Mouse (Mus musculus) left cerebral cortex, adult 9 months (tissue): ENCODE measurements around the gene Slc22a21.
"Not testable (repeated sequence)": the region's sequence is repeated elsewhere in the genome, so short reads cannot be mapped to it uniquely, and the experiment has no call there.

Experiments used
- DNase-seq, 2 experiments: peaks; one replicate each; pipeline ENCODE4 v3.0.0; 2022; ENCODE audit warnings: low spot score in 2 of 2

The Slc22a21 gene

GRCm38 (mm10) chr11:53979788-53980621 lies at the start of gene Slc22a21:
Gene Slc22a21, minus strand, starts transcription at chr11:53980332.
- DNase-seq: peak in 1 of 2 experiments; percentile 35

GRCm38 (mm10) chr11:54028997-54029396 lies 48.9 kb upstream of the Slc22a21 start:
- DNase-seq: no peak

GRCm38 (mm10) chr11:54028044-54028951 lies 48.2 kb upstream of the Slc22a21 start, which contains the start of gene Slc22a4:
Gene Slc22a4, minus strand, starts transcription at chr11:54028090.
- DNase-seq: peak in 1 of 2 experiments; percentile 61

- no peak for DNase-seq
These were observed 47.3 kb upstream of the Slc22a21 start for GRCm38 (mm10) chr11:54027131-54028043.

DNA sequence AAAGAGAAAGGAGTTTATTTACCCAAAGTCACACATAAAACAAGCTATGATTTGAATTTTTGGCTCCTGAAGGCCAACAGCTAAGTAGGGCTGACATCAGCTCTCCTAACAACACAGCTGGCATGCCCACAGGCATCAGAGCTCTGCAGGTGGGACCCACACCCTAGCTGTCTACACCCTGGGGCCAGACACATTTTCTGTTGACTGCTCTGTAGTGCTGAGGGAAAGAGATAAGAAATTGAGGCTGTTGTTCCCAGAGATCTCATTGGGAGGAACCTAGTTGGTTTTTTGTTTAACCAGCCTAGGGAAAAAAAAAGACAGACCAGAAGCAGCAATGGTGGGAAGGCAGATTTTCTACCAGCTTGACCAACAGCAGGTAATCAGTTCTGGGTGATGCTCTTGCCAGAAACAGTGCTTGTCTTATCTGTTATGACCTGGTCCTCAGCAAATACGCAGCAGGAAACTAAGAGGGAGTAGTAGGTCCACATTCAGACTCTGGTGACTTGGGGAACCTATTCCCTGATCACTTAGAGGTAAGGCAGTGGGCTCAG lies 46.4 kb upstream of the Slc22a21 start:
- no peak for DNase-seq

GRCm38 (mm10) chr11:54021396-54022093 lies 41.4 kb upstream of the Slc22a21 start:
- no peak for DNase-seq

DNA sequence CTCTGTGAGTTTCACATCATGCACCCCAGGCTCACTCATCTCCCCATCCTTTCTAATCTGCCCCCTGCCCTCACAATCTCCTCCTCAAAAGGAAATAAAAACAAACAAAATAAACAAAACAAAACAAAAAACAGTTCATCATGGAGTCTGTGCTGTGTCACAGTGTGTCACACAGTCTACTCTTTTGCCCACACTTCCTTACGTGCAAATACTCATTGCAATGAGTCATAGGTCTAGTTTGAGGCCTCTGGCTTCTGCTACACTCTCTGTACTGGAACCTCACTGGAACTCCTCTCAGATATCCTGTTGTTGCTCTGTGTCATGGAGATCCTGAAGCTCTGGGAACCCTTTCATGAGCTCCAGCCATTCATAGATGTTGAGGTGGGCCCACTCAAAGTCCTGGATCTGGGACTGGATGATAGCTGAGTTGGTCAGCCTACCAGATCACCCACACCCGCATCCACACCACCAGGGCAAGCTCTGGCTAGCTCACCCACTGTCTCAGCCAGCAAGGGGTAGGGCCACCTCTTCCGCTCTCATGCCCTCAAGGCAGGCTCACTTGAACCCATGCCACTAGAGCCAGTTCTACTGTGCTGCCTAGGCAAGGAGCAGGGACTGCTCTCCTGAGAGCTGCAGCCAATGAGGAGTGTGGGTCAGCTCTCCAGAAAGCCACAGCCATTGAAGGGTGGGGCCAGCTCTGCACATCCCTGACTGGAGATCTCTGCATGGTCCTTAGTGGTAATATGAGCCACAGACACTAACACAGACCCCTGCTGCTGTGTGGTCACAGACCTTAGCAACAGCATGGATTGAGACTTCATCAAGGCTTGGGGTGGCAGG lies 39.0 kb upstream of the Slc22a21 start:
- DNase-seq: no peak

DNA sequence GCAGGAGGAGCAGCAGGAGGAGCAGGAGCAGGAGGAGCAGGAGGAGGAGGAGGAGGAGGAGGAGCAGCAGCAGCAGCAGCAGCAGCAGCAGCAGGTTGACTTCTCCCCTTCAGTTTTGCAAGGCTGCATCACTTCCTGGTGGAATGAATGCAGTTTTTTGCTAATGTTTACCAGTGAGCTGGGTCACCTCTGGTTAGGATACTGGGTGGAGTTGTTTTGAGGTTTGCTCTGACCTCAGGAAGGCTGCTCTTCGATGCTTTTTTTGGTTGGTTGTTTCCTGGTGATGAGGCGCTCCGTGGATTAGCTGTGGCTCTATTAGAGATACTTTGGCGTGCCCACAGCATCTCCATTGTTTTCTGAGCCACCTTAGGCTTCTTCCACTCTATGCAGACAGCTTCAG lies 37.5 kb upstream of the Slc22a21 start:
- no peak for DNase-seq

DNA sequence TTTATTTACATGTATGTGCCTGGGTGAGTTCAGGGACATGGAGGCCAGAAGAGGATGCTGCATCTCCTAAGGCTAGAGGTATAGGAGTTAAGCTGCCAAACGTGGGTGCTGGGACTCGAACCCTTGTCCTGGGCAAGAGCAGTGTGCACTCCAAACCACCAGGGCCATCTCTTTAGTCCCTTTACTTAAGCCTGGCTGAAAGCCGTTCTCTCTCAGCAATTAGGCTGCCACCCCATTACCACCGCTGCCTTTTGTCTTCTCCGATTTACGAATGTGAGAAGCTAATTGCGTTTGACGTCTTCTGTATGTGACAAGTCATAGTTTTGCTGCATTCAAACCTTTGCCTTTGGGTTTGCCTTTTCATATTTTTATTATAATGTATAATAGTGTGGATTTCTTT lies 35.9 kb upstream of the Slc22a21 start:
- no peak for DNase-seq

DNA sequence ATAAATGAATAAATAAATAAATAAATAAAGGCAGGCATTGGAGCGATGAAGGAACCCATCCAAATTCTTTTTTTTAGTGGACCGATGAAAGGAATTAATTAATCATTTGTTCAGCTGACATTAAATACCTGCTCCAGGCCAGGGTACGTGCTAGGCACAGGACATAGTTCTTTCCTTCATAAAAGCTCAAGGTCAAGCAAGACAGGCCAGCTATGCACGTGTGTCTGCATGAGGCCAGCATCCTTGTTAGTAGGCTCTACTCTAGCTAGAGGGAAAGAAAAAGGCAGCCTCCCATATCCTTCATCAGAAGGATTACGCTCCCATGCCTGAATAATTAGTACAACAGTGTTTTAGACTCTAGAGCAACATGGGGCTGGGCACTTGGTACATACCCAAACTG lies 32.8 kb upstream of the Slc22a21 start:
- no peak for DNase-seq

GRCm38 (mm10) chr11:54011255-54011654 lies 31.1 kb upstream of the Slc22a21 start:
- DNase-seq: no peak

DNA sequence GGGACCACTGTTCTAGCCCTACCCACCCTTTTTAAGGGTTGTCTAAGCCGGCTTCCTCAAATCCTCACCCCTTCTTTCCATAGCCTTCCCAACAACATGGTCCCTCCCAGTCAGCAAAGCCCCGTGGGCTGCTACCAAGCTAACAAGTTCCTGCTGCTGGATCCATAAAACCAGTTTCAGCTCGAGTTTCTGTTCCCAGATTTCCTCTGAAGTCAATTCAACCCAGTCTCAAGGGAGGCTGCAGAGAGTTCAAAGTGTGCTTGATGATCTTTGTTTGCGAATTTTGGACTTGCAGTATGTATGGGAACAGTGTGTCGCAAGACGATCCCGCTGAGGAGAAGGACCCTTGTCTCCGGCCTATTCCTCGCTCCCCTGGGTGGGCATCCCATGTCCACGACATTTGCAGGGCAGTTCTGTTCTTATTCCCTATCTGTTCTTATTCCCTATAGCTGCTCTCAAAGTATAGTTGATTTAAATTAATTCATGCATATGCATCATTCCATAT lies 28.3 kb upstream of the Slc22a21 start:
- no peak for DNase-seq

DNA sequence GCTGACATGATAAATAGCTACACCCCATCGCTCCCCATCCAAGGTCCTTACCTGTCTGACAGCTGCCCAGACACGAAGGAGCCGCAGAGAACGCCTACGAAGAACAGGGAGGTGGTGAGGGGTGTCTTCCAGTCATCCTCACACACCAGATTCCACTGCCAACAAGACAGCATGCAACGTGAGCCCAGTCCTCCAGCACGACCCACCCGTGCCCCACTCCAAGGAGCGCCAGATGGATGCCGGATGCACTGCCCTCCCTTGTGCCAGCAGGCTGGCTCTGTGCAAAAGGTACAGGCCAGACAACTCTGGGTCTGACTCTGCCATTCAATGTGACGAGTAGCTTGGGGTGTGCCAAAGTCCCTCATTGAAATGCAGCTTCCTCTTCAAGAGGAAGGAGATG lies 27.6 kb upstream of the Slc22a21 start:
- no peak for DNase-seq

GRCm38 (mm10) chr11:54006901-54007300 lies 26.8 kb upstream of the Slc22a21 start:
- no peak for DNase-seq

DNA sequence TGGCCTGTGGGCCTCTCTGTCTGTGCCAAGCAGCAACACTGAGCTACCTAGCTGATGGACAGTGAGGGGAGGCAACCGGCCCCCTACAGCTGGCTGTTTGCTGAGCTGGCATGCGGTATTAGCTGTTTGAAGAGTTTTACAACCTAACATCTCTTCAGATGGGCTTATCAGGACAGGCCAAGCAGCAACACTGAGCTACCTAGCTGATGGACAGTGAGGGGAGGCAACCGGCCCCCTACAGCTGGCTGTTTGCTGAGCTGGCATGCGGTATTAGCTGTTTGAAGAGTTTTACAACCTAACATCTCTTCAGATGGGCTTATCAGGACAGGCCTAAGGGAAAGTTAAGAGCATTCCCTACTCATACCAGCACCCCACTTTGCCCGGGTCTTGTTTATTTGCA lies 26.2 kb upstream of the Slc22a21 start:
- DNase-seq: not testable (repeated sequence)

- no peak for DNase-seq
These were observed 24.6 kb upstream of the Slc22a21 start for GRCm38 (mm10) chr11:54004734-54005133.

GRCm38 (mm10) chr11:54004221-54004620 lies 24.1 kb upstream of the Slc22a21 start:
- DNase-seq: no peak

- DNase-seq: peak in 1 of 2 experiments; percentile 28
These were observed 22.9 kb upstream of the Slc22a21 start for GRCm38 (mm10) chr11:54002761-54003717.
